Mouse (Mus musculus): ENCODE results near the gene Otud7b.

GRCm38 (mm10) chr3:96063299-96063698, 41.0 kb upstream of the Otud7b start:
- no peak for TF ChIP-seq CTCF (IDR thresholded peaks at IDR 0.05; ENCODE audit: low read depth, low read length)
- TF ChIP-seq POLR2A (IDR thresholded peaks at IDR 0.05; ENCODE audit: borderline replicate concordance, low read depth, low read length), result no peak
